Mouse (Mus musculus) CD4-positive, CD25-positive, alpha-beta regulatory T cell, adult 2 months (primary cell): Measurements from ENCODE around the gene Stub1.
"Not testable (repeated sequence)": the region's sequence is repeated elsewhere in the genome, so short reads cannot be mapped to it uniquely, and the experiment has no call there.

Experiments
- DNase-seq: peaks from one replicate; pipeline ENCODE4 v3.0.0-alpha.2; 2012; ENCODE audit warnings: low read depth, low spot score

The Stub1 gene

DNA sequence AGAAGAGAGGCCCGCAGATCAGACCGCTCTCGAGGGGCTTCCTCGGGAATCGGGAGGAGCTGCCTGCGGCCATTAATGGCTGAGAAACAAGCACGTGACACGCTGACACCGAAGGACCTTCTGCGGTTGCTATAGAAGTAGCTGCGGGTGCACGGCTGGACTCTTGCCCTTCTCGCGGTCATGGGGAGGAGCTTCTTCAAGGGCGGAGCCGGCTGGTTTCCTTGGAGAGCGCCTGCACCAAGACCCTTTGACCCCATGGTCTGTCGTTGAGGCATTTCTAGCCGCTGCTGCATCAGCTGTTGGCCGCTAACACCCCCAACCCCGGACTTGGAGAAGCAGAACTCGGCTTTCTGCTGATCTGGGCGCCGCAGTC is at the start of gene Stub1:
TSS of gene Stub1 (minus strand) at position 114 of the 373 bp plus-strand sequence.
- DNase-seq = peak; percentile 64

DNA sequence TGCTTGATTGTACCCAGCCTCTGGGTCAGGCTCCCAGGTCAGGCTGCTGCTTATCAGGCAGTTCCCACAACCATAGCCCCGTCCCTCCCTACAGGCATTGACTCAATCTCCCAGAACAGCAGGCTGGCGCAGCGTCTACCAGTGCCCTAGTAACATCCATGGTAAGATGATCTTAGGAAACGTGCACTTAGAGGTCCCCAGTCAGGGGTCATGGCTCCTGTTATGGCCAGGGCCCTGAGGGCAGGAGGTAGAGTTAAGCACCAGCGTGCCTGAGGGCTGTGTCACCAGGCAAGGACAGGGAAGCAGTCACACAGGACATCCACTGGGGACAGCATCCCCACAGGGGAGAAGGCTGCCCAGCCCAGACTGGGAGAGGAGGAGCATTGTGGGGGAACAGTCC is 49.1 kb upstream of the Stub1 start:
- no peak for DNase-seq

DNA sequence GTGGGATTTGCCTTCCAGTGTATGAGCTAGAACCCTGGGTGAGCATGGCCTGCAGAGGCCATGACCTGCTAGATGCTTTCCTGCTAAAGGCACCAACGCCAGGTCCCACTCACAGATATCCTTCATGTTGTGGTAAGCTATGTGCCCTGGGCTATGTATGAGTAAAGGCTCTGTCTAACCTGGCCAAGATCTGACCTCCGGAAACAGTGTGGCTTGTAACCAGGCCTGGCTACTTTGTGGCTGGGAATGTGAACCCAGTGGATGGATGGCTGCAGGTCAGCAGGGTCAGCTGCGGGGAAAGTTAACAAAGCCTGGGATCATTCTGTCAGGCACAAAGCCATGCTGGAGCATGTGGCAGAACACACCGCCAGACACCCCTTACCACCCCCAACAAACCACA is 48.5 kb upstream of the Stub1 start:
- no peak for DNase-seq

DNA sequence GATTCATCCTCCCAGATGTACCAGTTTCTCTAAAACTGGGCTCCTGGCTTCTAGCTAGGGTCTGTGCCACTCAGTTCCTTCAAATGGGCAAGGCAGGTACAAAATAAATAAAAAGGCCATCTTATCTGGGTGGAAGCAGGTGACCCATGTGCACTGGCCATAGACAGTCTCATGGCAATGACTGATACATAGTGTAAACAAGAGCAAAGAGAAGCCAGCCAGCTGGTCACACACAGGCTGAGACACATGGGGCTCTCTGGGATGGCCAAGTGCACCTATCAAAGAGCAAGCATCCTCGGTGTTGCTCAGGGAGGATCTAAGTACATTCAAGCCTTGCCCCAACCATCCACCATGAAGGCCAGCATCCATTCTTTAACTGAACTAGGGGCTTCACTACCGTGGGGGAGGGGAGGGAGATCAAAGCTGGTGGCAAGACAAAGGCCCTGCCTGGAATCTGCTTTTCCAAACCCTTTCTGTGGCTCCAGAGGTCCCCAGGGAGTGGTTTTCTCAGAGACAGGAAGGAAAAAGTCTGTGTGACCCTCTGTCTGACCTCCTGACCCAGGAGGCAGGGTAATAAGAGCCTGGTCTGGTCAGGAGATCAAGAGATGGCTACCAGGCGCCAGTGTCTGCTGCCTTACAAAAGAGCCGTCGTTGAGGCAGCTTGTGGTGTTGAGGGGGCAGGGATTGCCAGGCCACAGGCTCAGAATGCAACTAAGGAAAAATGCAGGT is 47.9 kb upstream of the Stub1 start:
- no peak for DNase-seq

DNA sequence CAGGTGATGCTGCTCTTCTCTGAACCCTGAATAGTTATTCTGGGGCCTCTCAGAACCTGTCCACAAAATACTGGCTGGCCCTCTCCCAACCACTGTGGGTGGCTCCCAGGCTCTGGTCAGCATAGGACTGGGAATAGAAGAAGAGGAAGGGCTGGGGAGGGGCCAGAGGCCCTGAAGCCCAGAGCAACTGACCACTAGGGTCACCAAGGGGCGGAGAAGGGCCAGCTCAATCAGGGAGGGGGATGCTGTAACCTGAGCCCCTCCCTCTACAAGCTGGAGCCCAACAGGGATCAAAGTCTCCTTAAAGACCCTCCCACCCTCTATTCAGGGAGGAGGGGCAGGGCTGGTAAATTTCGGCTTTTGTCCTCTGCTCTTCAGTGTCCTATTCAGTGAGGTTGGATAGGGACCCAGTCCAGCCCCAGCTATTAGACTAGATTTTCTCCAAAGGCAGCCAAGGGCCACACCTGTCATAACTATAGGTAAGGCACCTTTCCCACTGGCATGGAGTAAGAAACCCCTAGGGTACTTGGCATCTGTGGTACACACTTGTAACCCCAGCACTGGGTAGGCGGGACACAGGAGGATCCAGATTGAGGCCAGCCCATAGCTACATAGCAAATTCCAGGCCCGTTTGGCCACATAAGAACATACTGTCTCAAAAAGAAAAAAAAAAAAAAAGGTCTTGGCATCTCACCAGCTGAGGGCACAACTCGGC is 47.1 kb upstream of the Stub1 start, which contains the start of gene Wfikkn1:
TSS of gene Wfikkn1 (minus strand) at position 663 of the 715 bp plus-strand sequence.
- no peak for DNase-seq

DNA sequence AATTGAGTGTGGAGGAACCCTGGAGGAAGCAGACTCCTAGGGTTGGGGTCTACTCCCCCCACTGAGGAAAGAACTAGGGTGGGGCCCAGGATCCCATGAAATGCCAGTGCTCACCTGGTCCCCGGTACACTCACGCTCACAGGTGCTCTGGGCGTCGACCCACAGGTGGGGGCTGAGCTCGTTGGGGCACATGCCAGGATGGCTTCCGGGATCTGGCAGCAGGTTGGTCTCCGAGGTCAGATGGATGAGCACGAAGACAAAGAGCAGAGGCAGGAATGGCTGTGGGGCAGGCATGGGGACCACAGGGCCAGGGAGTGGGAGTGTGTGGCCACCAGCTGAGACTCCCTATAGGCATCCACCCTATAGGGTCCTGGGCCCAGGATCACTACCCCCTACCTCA is 46.5 kb upstream of the Stub1 start:
- DNase-seq = no peak

DNA sequence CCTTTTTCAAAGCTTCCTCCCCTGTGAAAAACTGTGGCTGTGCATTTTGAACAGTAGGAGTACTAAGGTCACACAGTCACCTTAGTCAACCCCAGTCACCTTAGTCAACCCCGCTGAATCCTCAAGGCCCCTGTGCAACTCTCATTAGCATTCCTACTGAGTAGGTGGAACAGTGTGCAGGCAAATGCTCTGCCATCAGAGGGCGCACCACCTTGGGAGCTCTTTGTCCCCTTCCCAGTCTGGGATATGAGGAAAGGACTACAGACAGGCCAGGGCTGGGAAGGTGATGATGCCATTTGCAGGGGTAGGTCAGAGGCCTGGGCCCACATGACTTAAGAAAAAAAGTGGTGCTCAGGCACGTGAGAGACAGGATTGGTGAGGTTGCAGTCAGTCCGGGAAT is 46.1 kb upstream of the Stub1 start:
- peak; percentile 28 for DNase-seq

DNA sequence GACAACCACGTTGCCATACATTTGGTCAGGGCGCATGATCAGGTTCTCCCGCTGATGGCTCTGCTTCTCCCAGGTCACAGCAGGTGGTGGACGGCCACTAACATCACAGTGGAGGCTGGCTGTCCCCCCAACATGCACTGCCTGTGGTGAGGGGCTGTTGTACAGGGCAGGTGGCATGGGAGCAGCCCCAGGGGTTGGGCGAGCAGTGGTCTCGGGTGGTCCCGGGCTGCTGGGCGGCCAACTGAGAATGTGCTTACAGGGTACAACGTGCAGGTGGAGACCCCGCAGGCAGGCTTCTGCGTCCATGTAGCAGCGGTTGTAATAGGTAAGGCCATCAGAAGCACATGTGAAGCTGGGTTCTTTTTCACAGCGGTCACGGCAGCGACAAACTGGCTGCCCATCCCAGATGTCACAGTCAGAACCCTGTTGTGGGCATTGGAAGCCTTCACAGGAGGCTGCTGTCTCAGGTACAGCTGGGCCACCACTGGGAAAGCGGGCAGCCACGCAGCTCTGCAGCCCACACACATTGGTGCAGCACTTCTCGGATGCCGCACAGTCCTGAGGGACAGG is 45.5 kb upstream of the Stub1 start:
- DNase-seq = no peak

DNA sequence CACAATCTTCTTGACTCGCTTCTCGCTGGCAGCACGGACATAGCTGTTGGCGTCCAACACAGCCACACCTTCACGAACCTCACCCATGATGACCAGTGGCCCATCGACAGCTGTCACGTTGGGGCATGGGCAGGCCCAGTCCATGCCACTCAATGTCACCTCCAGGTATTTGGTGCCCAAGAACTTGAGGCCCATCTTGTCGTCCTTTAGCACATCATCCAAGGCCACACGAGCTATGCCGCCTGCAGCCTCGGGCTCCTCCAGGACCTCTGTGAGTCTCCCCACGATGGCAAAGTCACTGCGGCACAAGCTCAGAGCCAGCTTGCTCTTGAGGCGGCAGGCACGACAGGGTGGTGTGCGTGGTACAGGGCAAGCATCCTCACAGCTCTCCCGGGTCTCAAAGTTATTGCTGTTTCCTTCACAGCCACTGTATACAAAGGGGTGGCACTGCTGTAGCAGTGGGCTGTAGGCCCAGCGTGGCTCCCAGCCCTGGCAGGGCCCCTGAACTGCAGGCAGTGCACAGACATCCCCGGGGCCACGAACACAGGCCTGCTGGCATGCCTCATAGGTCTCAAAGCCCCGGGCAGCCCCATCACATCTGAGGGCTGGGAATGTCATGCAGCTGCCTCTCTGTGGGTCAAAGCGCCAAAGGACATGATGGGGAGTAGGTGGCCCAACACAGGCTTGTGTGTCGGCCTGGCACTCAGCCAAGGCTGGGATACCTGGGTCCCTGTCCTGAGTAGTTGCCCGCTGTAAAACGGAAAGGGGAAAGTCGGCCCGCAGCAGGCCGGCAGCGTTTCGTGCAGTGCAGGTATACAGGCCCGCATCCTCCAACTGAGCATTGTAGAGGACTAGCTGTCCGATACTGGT is 44.8 kb upstream of the Stub1 start:
- no peak for DNase-seq

DNA sequence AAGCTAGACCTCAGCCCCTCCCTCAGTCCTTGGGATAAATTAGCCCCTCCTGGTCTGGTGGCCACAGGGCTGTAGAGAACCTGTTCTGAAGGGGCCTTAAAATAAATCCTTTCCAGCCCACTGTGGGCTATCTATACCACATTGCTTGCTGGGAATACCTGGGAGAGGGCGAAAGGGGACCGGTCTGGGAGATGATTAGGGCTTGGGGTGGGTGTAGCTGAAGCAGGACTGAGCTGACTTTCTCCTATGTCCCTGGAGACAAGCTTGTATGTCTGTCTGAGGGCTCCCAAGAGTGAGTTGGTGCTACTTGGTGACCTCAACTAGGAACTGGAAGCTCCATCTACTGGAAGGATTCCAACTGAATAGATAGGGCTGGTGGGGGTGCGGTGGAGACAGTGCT is 43.8 kb upstream of the Stub1 start:
- no peak for DNase-seq

DNA sequence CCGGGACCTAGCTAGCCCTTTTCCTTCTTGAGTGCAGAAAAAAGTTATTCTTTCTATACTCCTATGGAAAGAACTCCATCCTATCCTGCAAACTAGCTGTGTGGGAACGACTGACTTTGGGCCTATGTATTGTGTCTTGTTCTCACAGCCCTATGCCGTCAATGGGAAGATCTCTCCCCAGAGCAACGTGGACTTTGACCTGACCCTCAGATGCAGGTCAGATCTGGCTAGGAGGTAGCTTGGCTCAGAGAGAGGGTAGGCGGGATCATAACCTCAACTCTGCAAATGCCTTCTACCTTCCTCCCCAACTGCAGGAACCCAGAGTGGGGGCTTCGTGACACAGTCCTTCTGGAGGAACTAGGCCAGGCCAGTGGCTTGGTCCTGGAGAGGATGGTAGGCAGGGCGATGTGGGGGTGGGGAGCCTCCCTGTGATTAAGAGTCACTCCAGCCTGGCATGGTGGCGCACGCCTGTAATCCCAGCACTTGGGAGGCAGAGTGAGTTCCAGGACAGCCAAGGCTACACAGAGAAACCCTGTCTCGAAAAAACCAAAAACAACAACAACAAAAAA is 43.2 kb upstream of the Stub1 start:
- no peak for DNase-seq

DNA sequence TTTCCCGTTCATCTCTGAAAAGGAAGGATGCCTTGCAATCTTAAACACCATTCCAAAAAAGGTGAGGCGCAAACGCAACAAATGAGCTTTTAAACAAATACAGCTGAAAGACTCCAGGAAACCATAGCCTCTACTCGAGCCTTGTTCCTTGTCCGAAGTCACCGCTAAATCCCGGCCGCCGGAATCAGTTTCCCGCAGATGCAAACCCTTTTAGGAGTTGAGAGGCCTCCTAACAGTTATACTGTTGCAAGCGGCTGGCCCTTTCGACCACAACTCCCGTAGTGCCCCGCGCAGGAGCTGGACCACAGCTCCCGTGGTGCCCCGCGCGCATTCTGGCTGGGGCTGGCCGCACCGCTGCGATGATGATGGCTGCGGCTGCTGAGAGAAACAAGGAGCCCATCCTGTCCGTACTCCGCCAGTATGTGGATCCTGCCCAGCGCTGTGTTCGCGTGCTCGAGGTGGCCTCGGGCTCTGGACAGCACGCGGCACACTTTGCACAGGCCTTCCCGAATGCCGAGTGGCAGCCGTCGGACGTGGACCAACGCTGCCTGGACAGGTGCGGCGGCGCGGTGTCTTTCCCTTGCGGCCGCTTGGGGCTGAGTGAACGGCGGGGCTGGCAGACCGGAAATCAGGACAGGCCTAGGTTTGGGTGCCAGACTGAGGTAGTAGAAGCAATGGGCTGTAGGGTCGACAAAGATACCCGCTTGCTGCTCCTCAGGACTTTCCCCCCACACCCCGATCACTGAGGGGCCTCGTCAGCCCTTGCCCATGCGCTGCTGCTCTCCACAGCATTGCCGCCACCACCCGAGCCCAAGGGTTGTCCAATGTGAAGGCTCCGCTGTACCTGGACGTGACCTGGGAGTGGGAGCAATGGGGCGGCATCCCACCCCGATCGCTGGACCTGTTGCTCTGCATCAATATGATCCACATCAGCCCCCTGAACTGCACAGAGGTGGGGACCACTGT is 42.2 kb upstream of the Stub1 start:
- peak; percentile 86 for DNase-seq

DNA sequence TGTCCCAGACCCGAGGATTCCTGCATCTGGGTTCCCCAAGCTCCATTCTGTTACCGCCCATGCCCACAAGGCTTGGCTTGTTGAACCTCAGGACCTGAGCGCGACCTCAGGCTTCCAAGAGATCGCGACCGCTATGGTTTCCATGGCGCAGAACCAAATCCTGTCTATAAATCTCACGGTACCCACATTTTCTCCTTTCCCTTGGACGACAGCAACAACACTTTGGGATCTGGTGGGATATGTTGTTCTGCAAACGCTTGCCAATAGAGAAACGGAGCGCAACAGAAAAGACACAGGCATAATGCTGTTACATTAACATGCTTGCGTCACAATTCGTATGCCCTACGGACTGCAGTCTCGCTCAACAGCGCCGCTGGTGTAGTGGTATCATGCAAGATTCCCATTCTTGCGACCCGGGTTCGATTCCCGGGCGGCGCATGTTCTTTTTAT is 41.5 kb upstream of the Stub1 start, which contains the start of gene Mettl26:
TSS of gene Mettl26 (plus strand) at position 354 of the 450 bp plus-strand sequence.
- peak; percentile 96 for DNase-seq

DNA sequence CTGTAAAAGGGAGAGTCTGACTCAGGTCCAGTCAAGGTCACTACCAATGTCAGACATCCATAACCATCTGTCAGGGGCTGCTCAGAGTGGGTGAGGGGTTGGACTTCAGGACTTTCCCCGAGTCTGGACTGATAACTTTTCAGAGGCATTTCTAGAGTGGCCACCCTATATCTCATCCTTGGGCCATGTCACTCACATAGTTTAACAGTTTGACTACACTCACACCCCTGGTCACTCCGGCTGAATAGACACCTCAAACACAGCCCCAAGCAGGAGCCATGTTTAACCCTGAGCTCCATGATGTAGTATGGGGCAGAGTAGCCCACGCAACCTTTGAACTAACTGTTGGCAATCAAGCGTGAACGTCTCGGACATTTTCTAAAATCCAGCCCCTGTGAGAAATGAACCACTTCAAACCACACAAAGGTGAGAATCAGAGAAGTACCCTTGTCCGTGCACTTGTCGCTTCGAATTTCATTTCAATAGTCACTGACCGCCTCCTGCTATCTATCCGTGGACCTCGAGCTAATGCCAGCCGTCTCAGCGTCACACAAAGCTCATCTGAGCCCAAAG is 41.0 kb upstream of the Stub1 start:
- no peak for DNase-seq

DNA sequence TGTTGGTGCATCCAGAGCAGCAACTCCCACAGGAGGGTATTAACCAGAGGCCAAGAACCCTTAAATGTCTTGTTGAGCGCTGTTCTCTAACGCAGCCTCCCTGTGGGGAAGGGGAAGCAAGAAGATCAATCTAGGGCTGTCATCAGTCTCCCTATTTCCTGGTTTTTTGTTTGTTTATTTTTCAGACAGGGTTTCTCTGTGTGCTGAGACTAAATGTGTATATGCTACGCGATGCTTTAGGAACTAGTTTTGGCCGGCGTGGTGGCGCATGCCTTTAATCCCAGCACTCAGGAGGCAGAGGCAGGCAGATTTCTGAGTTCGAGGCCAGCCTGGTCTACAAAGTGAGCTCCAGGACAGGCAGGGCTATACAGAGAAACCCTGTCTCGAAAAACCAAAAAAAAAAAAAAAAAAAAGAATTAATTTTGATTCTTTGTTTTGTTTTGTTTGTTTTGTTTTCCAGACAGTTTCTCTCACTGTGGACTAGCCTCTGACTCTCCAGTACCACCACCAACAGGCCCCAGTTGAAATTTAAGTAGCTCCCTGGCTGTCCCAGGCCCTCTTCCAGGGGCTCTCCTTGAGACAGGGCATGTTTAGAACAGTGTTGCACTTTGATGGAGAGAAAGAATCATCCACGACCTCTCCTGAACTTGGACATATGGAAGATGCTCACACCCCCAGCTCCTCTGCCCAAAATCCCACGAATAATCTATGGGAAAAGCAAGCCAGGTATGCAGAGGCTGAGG is 40.4 kb upstream of the Stub1 start:
- no peak for DNase-seq

DNA sequence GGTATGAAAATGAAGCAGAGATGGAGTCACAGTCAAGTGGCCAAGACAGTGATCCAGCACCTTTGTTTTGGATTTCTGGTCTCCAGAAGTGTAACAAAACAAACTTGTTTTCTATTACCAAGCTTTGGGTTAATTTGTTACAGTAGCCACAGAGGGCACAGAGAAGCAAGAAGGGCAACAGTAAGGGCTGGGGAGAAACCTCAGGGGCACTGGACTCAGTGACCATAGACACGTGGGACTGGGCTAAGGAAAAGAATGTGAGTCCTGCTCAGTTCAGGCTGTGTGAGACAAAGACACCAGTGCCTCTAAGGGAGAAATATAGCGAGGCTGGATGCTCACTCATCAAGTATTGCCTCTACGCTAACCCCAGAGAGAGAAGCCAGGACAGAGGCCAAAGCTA is 39.5 kb upstream of the Stub1 start:
- DNase-seq = no peak

DNA sequence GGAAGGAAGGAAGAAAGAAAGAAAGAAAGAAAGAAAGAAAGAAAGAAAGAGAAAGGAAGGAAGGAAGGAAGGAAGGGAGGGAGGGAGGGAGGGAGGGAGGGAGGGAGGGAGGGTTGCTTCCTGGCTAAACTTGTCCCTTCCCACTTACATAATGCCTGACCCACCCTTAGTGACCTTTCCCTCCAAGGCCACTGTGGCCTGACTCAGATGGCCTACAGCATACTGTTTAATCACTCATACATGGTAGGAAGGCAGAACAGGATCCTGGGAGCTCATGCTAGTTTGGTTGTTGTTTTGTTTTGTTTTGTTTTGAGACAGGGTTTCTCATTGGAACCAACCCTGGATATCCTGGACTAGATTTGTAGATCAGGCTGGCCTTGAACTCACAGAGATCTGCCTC is 38.4 kb upstream of the Stub1 start:
- not testable (repeated sequence) for DNase-seq

DNA sequence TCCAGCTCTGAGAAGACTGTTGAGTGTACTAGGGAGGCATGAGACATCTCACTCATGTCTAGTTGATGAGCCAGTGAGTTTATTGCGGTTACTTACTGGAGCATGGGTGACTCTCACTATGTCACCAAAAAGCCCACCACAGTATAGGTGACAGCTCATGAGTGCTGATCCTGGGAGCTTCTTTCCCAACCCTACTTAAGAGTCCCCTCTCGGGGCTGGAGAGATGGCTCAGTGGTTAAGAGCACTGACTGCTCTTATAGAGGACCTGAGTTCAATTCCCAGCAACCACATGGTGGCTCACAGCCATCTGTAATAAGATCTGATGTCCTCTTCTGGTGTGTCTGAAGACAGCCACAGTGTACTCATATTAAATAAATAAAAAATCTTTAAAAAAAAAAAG is 36.8 kb upstream of the Stub1 start:
- no peak for DNase-seq

DNA sequence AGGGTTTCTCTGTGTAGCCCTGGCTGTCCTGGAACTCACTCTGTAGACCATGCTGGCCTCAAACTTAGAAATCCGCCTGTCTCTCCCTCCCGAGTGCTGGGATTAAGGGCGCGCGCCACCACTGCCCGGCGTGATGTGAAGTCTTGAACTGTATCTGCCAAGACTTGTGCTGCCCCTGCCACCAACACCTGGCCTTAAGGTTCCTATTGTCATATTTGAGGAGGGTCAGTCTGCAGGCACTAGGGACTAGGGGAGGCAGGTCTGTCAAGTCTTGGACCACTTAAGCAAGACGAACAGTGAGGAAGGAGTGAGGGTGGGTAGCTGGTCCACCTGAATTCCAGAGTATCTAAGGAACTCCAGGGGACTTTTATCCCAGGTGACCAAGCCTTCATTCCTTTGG is 36.3 kb upstream of the Stub1 start:
- DNase-seq = no peak
